Mouse (Mus musculus): ENCODE results near the gene Pak2.

Pak2 gene

DNA sequence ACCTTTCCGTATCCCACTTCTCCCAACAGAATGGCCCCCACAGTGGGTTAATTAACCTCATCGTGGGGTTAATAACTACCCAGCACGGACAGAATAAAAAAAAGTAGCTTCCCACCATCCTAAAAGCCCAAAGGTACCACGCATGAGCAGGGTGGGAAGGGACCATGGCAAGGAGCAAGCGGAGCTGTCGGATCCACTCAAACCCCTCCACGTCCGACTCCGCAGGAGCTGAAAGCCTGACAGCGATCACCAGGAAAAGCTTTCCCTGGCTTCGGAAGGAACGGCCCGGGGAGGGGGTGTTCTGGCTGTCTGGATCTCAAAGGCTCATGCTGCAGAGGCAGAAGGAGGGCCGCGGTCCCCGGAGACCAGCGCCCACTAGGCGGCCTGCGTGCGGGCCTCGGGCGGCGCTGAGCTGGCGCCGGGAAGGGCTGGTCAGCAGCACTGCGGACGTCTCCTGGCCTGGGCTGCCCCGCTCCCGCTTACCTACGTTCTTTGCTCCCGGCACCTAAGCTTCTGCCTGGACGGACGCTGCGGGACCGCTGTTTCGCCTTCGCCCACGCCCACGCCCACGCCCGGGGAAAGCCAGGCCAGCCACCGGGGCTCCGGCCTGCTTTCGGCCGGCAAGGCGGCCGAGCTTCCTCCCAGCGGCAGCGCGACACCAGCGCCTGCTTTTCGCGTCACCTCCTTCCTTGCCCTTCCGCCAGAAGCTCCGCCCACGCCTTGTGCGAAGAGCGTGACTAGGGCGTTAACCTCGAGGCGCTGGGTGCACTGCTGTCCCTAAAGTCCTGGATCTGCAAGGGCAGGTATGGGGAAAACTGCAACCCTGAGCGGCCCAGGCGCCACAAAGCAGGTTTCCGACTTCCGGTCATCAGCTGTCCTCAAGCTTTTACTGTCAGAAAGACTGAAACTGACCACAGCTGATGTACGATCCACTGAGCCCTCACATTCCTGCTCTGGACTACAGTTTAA, 76.3 kb downstream of the Pak2 start, which contains the start of gene Senp5:
Gene Senp5, minus strand, starts transcription at position 779 of the 969 bp plus-strand sequence.
- DNase-seq (ENCODE audit: low spot score): peak; percentile 92

DNA sequence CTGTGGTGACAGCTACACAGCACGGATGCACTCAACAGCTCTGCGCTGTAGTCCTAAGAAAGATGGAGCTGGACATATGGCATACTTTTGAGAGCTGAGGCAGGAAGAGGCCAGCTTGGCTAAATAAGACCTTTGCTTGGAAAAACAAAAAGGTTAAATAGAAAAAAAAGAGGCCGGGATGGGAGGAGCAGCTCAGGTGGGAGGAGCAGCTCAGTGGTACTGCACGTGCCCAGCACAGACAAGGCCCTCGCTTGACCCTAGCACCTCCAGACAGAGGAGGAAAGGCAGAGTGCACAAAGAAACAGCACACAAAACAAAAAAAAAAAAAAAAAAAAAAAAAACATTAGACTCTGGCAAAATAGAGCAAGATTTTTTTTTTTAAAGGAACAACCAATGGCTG, 82.8 kb downstream of the Pak2 start:
- DNase-seq (ENCODE audit: low spot score): no peak

DNA sequence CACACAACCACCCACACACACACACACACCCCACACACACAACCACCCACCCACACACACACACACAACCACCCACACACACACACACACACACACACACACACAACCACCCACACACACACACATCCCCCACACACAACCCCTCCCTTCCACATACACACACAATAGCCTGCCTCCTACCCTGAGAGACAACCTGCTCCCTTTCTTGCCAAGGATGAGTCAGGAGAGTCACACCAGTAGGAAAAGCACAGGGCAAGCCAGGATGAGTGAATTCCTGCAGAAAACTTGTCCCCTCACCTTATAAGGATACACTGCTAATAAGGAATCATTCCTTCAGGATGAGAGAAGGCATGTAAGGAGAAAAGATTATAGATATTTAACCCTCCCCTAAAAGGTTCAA, 85.2 kb downstream of the Pak2 start:
- DNase-seq (ENCODE audit: low spot score): no peak

DNA sequence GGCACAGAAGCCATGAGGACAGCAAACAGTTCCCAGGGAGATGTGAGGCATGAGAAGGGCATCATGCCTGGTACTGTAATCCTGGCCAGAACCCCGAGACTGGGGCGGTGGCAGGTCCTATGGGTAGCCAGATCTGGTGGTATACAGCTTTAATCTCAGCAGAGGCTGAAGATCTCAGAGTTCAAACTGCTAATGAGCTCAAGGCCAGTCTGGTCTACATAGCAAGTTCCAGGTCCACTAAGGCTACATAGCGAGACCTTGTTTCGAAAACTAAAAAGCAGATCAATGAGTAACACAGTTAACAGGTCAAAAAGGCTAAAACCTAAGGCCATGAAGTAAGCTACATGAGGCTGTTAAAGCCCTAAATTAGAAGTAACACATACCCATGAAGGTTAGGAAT, 85.9 kb downstream of the Pak2 start:
- no peak for DNase-seq (ENCODE audit: low spot score)

DNA sequence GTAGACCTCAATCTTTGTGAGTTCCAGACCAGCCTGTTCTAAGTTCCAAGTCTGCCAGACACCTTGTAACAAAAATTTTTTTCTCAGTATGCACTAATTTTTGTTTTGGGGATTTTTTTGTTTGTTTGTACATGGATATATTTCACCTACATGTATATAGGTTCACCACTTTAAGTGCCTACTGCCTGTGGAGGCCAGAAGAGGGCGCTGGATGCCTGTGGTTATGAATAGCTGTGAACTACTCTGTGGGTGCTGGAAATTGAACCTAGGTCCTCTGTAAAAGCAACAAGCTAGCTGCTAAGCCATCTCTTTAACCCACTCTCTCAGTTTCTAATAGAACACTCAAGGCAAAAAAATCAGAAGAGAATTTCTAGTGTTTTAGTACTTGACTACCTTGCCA, 87.1 kb downstream of the Pak2 start:
- DNase-seq (ENCODE audit: low spot score): no peak

DNA sequence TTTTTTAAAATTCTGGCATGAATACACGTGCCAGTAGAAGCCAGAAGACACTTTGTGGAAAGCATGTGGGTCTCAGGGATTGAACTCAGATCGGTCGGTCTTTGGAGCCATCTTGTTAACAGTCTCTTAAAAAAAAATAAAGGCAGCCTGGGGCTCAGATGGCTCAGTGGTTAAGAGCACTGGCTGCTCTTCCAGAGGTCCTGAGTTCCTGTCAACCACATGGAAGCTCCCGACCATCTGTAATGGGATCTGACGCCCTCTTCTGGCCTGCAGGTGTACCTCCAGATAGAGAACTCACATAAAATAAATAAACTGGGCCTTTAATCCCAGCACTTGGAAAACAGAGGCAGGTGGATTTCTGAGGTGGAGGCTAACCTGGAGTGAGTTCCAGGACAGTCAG, 98.2 kb downstream of the Pak2 start:
- DNase-seq (ENCODE audit: low spot score): no peak

DNA sequence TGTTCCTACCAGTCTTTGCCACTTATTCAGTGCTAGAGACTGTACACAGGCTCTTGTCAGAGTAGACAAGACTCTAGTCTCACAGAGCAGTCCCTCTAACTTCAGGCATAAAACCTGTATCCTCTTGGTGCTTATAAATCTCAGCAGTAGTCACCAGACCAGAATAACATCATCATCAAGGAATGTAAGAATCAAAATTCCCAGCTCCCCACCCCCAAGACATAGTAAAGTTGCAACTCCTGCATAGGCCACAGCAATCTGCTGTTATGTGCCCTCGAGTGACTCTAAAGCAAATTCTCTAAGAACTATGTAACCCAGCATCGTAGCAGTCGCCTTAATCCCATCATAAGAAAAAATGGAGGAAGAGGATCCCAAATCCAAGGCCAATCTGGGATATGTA, 99.6 kb downstream of the Pak2 start:
- DNase-seq (ENCODE audit: low spot score): no peak

DNA sequence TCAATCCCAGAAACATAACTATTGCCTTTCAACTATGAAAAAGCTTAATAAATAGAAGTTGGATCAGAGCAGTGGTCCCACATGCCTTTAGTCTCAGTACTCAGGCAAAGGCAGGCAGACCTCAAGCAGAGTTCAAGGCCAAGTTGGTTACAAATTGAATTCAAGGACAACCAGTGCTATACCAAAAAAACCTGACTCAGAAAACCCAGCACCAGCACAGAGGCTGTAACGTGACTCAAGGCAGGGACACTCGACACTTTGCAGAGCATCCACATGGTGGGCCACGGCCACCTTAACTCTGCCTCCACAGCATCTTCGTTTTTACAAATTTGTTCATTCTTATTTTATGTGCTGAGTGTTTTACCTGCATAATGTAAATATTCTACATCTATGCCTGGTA, 103.9 kb downstream of the Pak2 start:
- no peak for DNase-seq (ENCODE audit: low spot score)
